Mouse (Mus musculus): Measurements from ENCODE around the gene Rsg1.

DNA sequence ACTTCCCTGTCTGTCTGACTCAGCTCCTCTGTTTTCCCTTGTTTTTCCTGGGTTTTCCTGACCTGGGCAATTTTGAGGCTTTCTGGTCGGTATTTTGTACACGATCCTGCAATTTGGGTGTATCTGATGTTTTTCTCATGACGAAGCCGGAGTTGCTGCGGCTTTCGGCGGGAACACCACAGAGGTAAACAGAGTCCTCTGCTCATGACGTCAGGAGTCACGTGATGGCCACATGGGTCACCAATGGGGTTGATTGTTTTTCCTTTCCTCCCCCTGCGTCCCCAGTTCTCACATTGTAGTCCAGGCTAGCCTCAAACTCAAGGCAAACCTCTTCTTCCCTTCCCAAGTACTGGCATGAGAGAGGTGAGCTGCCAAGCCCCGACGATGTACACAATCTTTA is 45.7 kb downstream of the Rsg1 start:
- no peak for TF ChIP-seq CTCF (IDR thresholded peaks at IDR 0.05)
- TF ChIP-seq EP300 (IDR thresholded peaks at IDR 0.05) = no peak
